Mouse (Mus musculus): ENCODE results near the gene Capn3. TPM values are rescaled to one million over a fixed set of nuclear protein-coding genes. Genes with fewer than 3 reads are reported as not detected.

The Capn3 gene
- total RNA-seq, 2 experiments from 2014 or later, result 0.15 to 1.2 TPM

Other genes with a start within 250 kb of the Capn3 start
- not detected in 2 replicates for gene Pla2g4e, start 210.7 kb upstream of the Capn3 start, total RNA-seq (2015)
- gene Pla2g4e, start 210.7 kb upstream of the Capn3 start, total RNA-seq (2017), result not detected in 2 replicates
- gene Pla2g4d, start 166.8 kb upstream of the Capn3 start, total RNA-seq (2015), result not detected in 2 replicates
- gene Pla2g4d, start 166.8 kb upstream of the Capn3 start, total RNA-seq (2017), result not detected in 2 replicates
- gene Pla2g4f, start 141.9 kb upstream of the Capn3 start, total RNA-seq (2015), result not detected in 2 replicates
- 0.15 TPM in 1 of 2 replicates, not detected in the other for gene Pla2g4f, start 141.9 kb upstream of the Capn3 start, total RNA-seq (2017)
- gene Vps39, start 102.9 kb upstream of the Capn3 start, total RNA-seq (2015), result 11.4 and 21.7 TPM in 2 replicates
- 24.9 and 26.6 TPM in 2 replicates for gene Vps39, start 102.9 kb upstream of the Capn3 start, total RNA-seq (2017)
- gene Ganc, start 52.1 kb upstream of the Capn3 start, total RNA-seq (2015), result 10.8 and 11.9 TPM in 2 replicates
- 20.7 and 21.0 TPM in 2 replicates for gene Ganc, start 52.1 kb upstream of the Capn3 start, total RNA-seq (2017)
- 18.5 and 20.3 TPM in 2 replicates for gene Tmem87a, start 51.9 kb upstream of the Capn3 start, total RNA-seq (2015)
- 41.7 and 46.8 TPM in 2 replicates for gene Tmem87a, start 51.9 kb upstream of the Capn3 start, total RNA-seq (2017)
- gene Zfp106, start 107.8 kb downstream of the Capn3 start, total RNA-seq (2015), result 73.6 and 82.4 TPM in 2 replicates
- gene Zfp106, start 107.8 kb downstream of the Capn3 start, total RNA-seq (2017), result 57.3 and 84.2 TPM in 2 replicates
- 91.5 and 104 TPM in 2 replicates for gene Snap23, start 111.7 kb downstream of the Capn3 start, total RNA-seq (2015)
- 110 and 138 TPM in 2 replicates for gene Snap23, start 111.7 kb downstream of the Capn3 start, total RNA-seq (2017)
- gene Haus2, start 153.4 kb downstream of the Capn3 start, total RNA-seq (2015), result 15.6 and 20.1 TPM in 2 replicates
- gene Haus2, start 153.4 kb downstream of the Capn3 start, total RNA-seq (2017), result 7.8 and 12.1 TPM in 2 replicates
- 21.2 and 24.6 TPM in 2 replicates for gene Lrrc57, start 153.5 kb downstream of the Capn3 start, total RNA-seq (2015)
- 19.6 and 21.3 TPM in 2 replicates for gene Lrrc57, start 153.5 kb downstream of the Capn3 start, total RNA-seq (2017)
- 23.6 and 26.2 TPM in 2 replicates for gene Stard9, start 173.1 kb downstream of the Capn3 start, total RNA-seq (2015)
- 16.4 and 20.9 TPM in 2 replicates for gene Stard9, start 173.1 kb downstream of the Capn3 start, total RNA-seq (2017)